In genomic region chr17:84511682-84512515, GRCm38 (mm10) we compare ENCODE assay signal across 8 mouse cellular contexts. TPM values are rescaled to one million over a fixed set of nuclear protein-coding genes. Genes with fewer than 3 reads are reported as not detected.
A peak's percentile ranks its signal among the peaks of the same experiment; 100 is the strongest.
DNase-seq lines count a peak whose midpoint lies in the region; ATAC-seq and TF ChIP-seq lines count a peak whose summit lies in the region.

Plekhh2 (plus strand) TSS chr17:84511895.

- peak within 1 kb of the TSS; percentile 89 for H3K4me2 ChIP-seq in embryonic facial prominence, embryonic 12.5 days (replicated peaks)
- peak within 1 kb of the TSS; percentile 84 for H3K4me2 ChIP-seq in limb, embryonic 12.5 days
- peak within 1 kb of the TSS; percentile 96 for H3K4me2 ChIP-seq in midbrain, embryonic 12.5 days (replicated peaks)
- H3K4me2 ChIP-seq in stomach, embryonic 14.5 days (replicated peaks; ENCODE audit: low read depth, low read length): peak within 1 kb of the TSS; percentile 72

- H3K4me1 ChIP-seq in erythroblast, embryonic 14.5 days (ENCODE audit: control insufficient read depth): no peaks in the 10 kb centered on the region
- peaks cover 14% of the 10 kb centered on the region; the same call in 1 of the 2 replicates for H3K4me1 ChIP-seq in embryonic facial prominence, embryonic 12.5 days
- peaks cover 4% of the 10 kb centered on the region; the same call in 1 of the 2 replicates for H3K4me1 ChIP-seq in kidney, adult 2 months (ENCODE audit: control insufficient read depth, insufficient read depth, low read length)
- peaks cover 20% of the 10 kb centered on the region for H3K4me1 ChIP-seq in limb, embryonic 12.5 days (replicated peaks)
- H3K4me1 ChIP-seq in midbrain, embryonic 12.5 days: peaks cover 23% of the 10 kb centered on the region
- peaks cover 18% of the 10 kb centered on the region for H3K4me1 ChIP-seq in stomach, embryonic 14.5 days (ENCODE audit: control insufficient read depth, insufficient read depth, low read length)

- TF ChIP-seq CTCF in kidney, adult 2 months (conservative IDR thresholded peaks at IDR 0.05; ENCODE audit: insufficient read depth, insufficient read length, low read depth, low read length): no peak

- under 1% methylated on average over 79 of the region's 79 CpGs for WGBS in embryonic facial prominence, embryonic 12.5 days
- WGBS in kidney, adult 2 months: under 1% methylated on average over 76 of the region's 79 CpGs
- under 1% methylated on average over 74 of the region's 79 CpGs for WGBS in limb, embryonic 12.5 days
- WGBS in midbrain, embryonic 12.5 days: under 1% methylated on average over 73 of the region's 79 CpGs
- WGBS in stomach, embryonic 14.5 days: 1% methylated on average over 78 of the region's 79 CpGs

- DNase-seq in heart, adult 8-10 months (ENCODE audit: low spot score): peak; percentile 74
- DNase-seq in kidney, adult 2 months: peak; percentile 85

- H3K9me3 ChIP-seq in erythroblast, embryonic 14.5 days (ENCODE audit: control insufficient read depth, low read length): no peaks in the 10 kb centered on the region; the same call in 1 of the 2 replicates
- no peaks in the 10 kb centered on the region for H3K9me3 ChIP-seq in embryonic facial prominence, embryonic 12.5 days
- H3K9me3 ChIP-seq in limb, embryonic 12.5 days: no peaks in the 10 kb centered on the region
- no peaks in the 10 kb centered on the region for H3K9me3 ChIP-seq in midbrain, embryonic 12.5 days
- no peaks in the 10 kb centered on the region for H3K9me3 ChIP-seq in stomach, embryonic 14.5 days (ENCODE audit: control insufficient read depth, low read depth, low read length)

- H3K36me3 ChIP-seq in erythroblast, embryonic 14.5 days (ENCODE audit: control insufficient read depth): no peaks in the 10 kb centered on the region
- H3K36me3 ChIP-seq in embryonic facial prominence, embryonic 12.5 days: no peaks in the 10 kb centered on the region
- H3K36me3 ChIP-seq in kidney, adult 2 months (ENCODE audit: control insufficient read depth, insufficient read depth, low read length): no peaks in the 10 kb centered on the region
- no peaks in the 10 kb centered on the region for H3K36me3 ChIP-seq in limb, embryonic 12.5 days
- H3K36me3 ChIP-seq in midbrain, embryonic 12.5 days: no peaks in the 10 kb centered on the region
- H3K36me3 ChIP-seq in stomach, embryonic 14.5 days (ENCODE audit: control insufficient read depth, insufficient read depth, low read length): no peaks in the 10 kb centered on the region

- H3K27me3 ChIP-seq in erythroblast, embryonic 14.5 days (ENCODE audit: control insufficient read depth): peaks cover 40% of the 10 kb centered on the region
- no peaks in the 10 kb centered on the region for H3K27me3 ChIP-seq in embryonic facial prominence, embryonic 12.5 days
- H3K27me3 ChIP-seq in kidney, adult 2 months (replicated peaks; ENCODE audit: control insufficient read depth, insufficient read depth, low read length): no peaks in the 10 kb centered on the region
- H3K27me3 ChIP-seq in limb, embryonic 12.5 days: no peaks in the 10 kb centered on the region; the same call in 1 of the 2 replicates
- H3K27me3 ChIP-seq in midbrain, embryonic 12.5 days: peaks cover 20% of the 10 kb centered on the region
- H3K27me3 ChIP-seq in stomach, embryonic 14.5 days (ENCODE audit: control insufficient read depth, insufficient read depth, low read length): no peaks in the 10 kb centered on the region

- TF ChIP-seq POLR2A in kidney, adult 2 months (IDR thresholded peaks at IDR 0.05; ENCODE audit: low read depth, low read length): no peak

- peak within 1 kb of the TSS; percentile 78 for H3K9ac ChIP-seq in embryonic facial prominence, embryonic 12.5 days
- peak within 1 kb of the TSS; percentile 81 for H3K9ac ChIP-seq in limb, embryonic 12.5 days (replicated peaks)
- H3K9ac ChIP-seq in midbrain, embryonic 12.5 days (replicated peaks): peak within 1 kb of the TSS; percentile 76
- peak within 1 kb of the TSS; percentile 83 for H3K9ac ChIP-seq in stomach, embryonic 14.5 days (replicated peaks; ENCODE audit: low read depth, low read length)

- ATAC-seq in erythroblast, adult 5-6 weeks (replicated peaks; ENCODE audit: low FRiP score, poor library complexity, severe bottlenecking): no peak
- ATAC-seq in embryonic facial prominence, embryonic 12.5 days (ENCODE audit: insufficient number of reproducible peaks, insufficient read depth, low FRiP score, low TSS enrichment): peak; percentile 87
- ATAC-seq in limb, embryonic 12.5 days (ENCODE audit: insufficient number of reproducible peaks, insufficient read depth, low FRiP score, low TSS enrichment, low read depth): peak; percentile 83
- ATAC-seq in midbrain, embryonic 12.5 days (ENCODE audit: low FRiP score, low read depth): peak; percentile 89
- ATAC-seq in stomach, embryonic 14.5 days (ENCODE audit: insufficient number of reproducible peaks, insufficient read depth, low FRiP score, low read depth): peak; percentile 87

- peak within 1 kb of the TSS; percentile 63 for H3K27ac ChIP-seq in embryonic facial prominence, embryonic 12.5 days
- peak within 1 kb of the TSS; percentile 37; the same call in 1 of the 2 replicates for H3K27ac ChIP-seq in kidney, adult 2 months (ENCODE audit: insufficient read depth, low read depth, low read length)
- H3K27ac ChIP-seq in limb, embryonic 12.5 days: peak within 1 kb of the TSS; percentile 60
- H3K27ac ChIP-seq in midbrain, embryonic 12.5 days (replicated peaks): peak within 1 kb of the TSS; percentile 39; the same call in 1 of the 2 replicates
- H3K27ac ChIP-seq in stomach, embryonic 14.5 days (ENCODE audit: low read length): peak within 1 kb of the TSS; percentile 93

- H3K4me3 ChIP-seq in erythroblast, embryonic 14.5 days (replicated peaks): peak within 1 kb of the TSS; percentile 43
- H3K4me3 ChIP-seq in embryonic facial prominence, embryonic 12.5 days: peak within 1 kb of the TSS; percentile 79
- peak within 1 kb of the TSS; percentile 62 for H3K4me3 ChIP-seq in kidney, adult 2 months (ENCODE audit: insufficient read depth, low read depth, low read length)
- peak within 1 kb of the TSS; percentile 81 for H3K4me3 ChIP-seq in limb, embryonic 12.5 days (replicated peaks)
- H3K4me3 ChIP-seq in midbrain, embryonic 12.5 days: peak within 1 kb of the TSS; percentile 79
- H3K4me3 ChIP-seq in stomach, embryonic 14.5 days (ENCODE audit: low read depth, low read length): peak within 1 kb of the TSS; percentile 86

RNA-seq across cellular contexts. Expression of gene Plekhh2, which starts in this region (rescaled TPM):
- polyA plus RNA-seq in erythroblast, embryonic 14.5 days (2012): not detected in 2 replicates
- not detected in 2 replicates for total RNA-seq in erythroblast, adult 5-6 weeks (2015; ENCODE audit: low replicate concordance)
- not detected in 2 replicates for total RNA-seq in erythroblast, adult 5-6 weeks (2017; ENCODE audit: low replicate concordance)
- polyA plus RNA-seq in embryonic facial prominence, embryonic 12.5 days (2016; fragmentation: Nextera tagmentation; extraction: Ambion mirVana): 7.3 and 7.7 TPM in 2 replicates
- total RNA-seq in heart, adult 8-10 months (2022): 1 to 10 TPM; 1.3 to 2.4 (median 2.1) TPM
- polyA plus RNA-seq in kidney, adult 2 months (2012; rRNA removed): 3.2 and 3.4 TPM in 2 replicates
- 6.7 and 7.0 TPM in 2 replicates for polyA plus RNA-seq in limb, embryonic 12.5 days (2016; fragmentation: Nextera tagmentation; extraction: Ambion mirVana)
- polyA plus RNA-seq in midbrain, embryonic 12.5 days (2016; fragmentation: Nextera tagmentation; extraction: Ambion mirVana): 2.8 and 3.2 TPM in 2 replicates
- polyA plus RNA-seq in stomach, embryonic 14.5 days (2014; fragmentation: Nextera tagmentation; extraction: Ambion mirVana): 16.2 and 18.1 TPM in 2 replicates

Comparison
In these comparisons a context has a peak if more than half of its experiments do, and no peak if none do; other contexts are left out.
1. H3K27ac ChIP-seq: peak in every context shown above with its lines; median percentile 93 in stomach, embryonic 14.5 days; 63 in embryonic facial prominence, embryonic 12.5 days; 60 in limb, embryonic 12.5 days; 39 in midbrain, embryonic 12.5 days; 37 in kidney, adult 2 months.